Mouse (Mus musculus): ENCODE measurements around the gene Frmd4a. TPM values are rescaled to one million over a fixed set of nuclear protein-coding genes. Genes with fewer than 3 reads are reported as not detected.

Frmd4a gene
- polyA plus RNA-seq, 1 experiment = 29.6 TPM

DNA sequence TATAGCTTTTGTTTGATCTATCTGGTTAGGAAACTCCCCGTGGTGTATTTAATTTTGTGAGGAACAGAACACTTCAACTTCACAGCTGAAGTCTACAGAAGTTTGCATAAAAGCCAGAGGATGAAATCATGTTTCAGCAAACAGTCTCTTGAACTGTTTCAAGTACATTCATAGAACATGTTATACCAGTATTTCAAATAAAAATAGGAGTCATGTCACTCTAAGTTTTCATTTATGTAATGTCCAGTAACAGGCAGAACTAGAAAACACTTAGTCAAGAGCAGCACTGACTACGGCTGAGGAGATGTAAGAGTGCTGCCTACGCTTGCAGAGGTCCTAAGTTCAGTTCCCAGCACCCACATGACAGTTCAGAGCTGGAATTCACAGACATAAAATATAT lies 609.4 kb downstream of the Frmd4a start:
- no peak for TF ChIP-seq GATA1 (IDR thresholded peaks at IDR 0.05; ENCODE audit: low read length)

DNA sequence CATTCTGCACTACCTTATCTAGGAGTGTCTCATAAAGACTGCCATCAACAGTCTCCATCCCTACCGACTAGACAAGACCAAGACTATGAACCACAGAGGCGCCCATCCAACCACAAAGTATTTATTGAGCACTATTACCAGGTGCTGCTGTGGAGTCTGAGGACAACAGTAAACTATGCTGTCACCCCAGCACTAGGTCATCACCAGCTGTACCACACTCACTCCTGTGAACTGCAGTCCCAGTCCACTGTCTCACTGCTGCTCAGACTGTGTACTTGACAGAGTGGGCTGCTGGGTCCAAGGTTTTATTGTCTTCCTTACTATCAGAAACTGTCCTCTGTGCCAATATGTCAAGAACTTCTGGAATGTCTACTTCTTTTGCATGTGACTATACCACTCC lies 611.4 kb downstream of the Frmd4a start:
- no peak for TF ChIP-seq GATA1 (IDR thresholded peaks at IDR 0.05; ENCODE audit: low read length)

DNA sequence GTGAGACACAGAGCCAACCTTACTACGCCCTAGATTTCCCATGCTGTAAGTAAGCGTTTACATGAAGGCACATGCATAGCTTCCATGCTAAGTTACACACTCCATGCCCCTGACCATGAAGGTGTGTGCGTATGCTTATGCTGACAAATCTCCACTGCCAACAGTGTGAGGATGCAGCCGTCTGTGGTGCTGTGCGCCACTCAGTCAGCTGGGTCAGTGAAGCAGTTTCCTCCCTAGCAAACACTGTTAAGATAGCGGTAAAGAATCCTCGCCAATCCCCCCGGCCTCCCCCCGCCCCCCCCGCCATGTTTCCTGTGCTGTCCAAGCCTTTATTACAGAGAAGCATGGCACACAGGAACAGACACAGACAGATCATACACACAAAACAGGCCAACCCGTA lies 612.0 kb downstream of the Frmd4a start:
- TF ChIP-seq GATA1 (IDR thresholded peaks at IDR 0.05; ENCODE audit: low read length) = no peak

DNA sequence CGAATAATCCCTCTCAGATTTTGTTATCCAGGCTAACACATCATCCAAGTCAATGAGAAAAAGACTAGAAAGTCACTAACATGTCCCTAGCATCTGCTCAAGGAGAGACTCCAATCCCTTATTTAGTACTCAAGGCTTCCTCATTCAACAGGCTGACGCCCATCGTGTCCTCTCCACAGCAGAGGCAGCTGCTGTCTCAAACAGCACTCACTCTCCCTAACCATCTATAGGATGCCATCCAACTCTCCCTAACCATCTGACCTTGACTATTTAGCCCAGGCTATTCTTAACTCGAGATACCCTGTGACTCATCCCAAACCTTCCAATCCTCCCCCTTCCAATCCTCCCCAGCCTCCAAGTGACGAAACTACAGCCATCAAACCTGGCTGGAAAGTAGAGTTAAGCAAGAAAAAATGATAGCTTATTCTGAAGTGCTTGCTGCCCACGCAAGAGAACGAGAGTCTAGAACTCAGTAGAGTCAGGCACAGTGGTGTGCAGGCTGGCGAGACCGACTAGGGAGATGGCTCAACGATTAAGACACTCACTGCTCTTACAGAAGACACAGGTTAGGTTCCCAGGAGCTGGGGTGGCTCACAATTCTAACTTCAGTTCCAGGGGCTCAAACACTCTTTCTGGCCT lies 612.8 kb downstream of the Frmd4a start:
- TF ChIP-seq GATA1 (IDR thresholded peaks at IDR 0.05; ENCODE audit: low read length) = no peak

DNA sequence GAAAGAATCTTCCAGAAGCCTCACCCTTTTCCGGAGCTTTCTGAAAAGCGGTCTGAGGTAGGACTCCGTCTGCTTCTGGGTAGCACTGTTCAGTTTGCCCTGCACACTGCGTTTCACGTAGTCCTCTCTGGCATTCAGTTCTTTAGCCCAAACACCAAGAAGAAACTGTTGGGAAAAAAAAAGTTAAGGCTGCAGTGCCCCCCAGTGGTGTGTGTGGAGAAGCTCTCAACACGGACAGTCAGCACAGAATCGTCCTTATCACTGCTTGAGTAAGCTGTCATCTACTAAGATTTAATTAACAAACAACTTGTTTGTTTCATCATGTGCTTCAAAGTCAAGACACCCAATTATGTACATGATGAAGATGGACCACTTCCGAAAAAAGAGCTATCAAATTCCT lies 618.3 kb downstream of the Frmd4a start:
- no peak for TF ChIP-seq GATA1 (IDR thresholded peaks at IDR 0.05; ENCODE audit: low read length)

DNA sequence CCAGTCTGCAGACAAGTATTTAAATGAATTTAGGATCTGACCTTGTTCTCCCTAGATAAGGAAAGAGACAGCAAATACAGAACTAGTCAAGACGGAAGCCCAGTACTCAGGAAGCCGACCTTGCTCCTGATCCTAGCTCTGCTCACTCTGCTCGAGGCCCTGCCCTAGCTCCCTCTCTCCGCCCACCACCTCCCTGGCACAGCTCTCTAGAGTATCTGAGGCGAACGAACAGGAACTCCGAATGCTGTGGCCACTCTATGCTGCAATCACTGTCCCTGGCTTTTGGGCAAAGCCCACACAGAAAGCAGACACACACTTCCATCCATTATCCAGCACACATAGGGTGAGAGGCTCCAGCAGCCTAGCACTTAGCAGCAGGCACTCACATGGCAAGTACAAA lies 619.1 kb downstream of the Frmd4a start:
- no peak for TF ChIP-seq GATA1 (IDR thresholded peaks at IDR 0.05; ENCODE audit: low read length)

DNA sequence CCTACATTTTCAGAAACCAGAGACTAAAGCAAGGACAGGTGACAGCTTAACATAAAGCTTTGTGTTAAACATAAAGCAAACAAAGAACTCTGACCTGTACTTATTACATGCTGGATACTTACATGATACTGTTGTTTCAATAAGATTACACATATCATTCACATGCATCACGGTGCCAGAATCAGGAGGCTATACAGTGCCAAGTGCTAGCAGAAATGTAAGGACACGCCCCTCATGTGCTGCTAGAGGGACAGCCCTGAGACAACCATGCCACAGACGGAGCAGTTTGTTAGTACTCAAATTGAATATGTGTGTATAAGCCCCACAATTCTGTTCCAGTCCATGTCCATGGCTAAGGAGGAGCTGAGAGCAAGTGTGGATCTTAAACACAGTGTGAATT lies 620.7 kb downstream of the Frmd4a start:
- no peak for TF ChIP-seq GATA1 (IDR thresholded peaks at IDR 0.05; ENCODE audit: low read length)

DNA sequence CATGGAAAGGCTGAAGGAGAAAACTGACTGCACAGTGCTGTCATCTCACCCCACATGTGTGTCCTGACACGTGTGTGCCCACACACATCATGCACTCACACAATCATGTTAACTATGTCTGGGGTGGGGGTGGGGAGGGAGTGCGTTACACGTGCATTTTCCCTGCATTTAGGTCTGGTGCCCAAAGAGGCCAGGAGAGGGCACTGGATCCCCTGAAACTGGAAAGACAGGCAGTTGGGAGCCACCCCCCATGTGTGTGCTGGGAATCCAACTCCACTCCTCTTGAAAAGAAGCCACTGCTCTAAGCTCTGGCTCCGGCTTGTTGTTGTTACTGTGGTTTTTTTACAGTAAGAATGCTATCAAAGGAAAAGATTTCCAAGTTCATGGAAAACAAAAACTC lies 627.5 kb downstream of the Frmd4a start:
- TF ChIP-seq GATA1 (IDR thresholded peaks at IDR 0.05; ENCODE audit: low read length) = no peak

DNA sequence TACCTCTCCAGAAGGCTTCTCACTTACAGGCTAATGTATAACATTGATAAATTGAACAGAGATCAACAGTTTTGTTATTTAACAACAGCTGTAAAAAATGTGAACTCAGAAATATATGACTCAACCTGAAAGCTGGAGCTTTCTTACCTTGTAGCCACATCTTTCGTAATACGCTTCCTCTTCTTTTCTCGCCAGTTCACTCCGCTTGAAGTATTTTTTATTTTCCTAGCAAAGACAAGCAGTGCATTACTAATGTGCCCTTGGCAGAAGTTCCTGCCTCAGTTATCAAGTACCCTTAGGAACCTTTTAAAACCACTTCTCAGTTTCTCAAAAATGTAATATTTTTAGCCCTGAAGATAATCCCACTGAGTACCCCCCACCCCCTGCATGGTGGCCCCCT lies 630.6 kb downstream of the Frmd4a start:
- no peak for TF ChIP-seq GATA1 (IDR thresholded peaks at IDR 0.05; ENCODE audit: low read length)

DNA sequence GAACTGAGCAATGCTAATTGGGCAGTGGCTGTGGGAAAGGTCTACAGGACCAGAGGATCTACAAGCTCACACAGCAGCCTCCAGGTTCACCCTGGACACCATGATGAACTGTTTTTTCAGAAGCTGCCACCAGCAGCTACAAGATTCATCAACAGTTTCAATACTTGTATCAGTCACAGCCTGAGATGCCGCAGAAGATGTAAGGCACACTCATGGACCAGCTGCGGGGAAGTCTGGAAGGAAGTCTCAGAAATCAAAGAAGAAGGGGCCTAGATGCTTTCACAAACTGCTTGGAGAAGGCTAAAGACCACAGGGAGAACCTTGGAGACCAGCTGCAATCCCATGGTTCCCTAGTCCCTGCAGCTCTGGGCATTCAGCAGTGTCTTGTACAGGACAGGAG lies 632.1 kb downstream of the Frmd4a start:
- no peak for TF ChIP-seq GATA1 (IDR thresholded peaks at IDR 0.05; ENCODE audit: low read length)

DNA sequence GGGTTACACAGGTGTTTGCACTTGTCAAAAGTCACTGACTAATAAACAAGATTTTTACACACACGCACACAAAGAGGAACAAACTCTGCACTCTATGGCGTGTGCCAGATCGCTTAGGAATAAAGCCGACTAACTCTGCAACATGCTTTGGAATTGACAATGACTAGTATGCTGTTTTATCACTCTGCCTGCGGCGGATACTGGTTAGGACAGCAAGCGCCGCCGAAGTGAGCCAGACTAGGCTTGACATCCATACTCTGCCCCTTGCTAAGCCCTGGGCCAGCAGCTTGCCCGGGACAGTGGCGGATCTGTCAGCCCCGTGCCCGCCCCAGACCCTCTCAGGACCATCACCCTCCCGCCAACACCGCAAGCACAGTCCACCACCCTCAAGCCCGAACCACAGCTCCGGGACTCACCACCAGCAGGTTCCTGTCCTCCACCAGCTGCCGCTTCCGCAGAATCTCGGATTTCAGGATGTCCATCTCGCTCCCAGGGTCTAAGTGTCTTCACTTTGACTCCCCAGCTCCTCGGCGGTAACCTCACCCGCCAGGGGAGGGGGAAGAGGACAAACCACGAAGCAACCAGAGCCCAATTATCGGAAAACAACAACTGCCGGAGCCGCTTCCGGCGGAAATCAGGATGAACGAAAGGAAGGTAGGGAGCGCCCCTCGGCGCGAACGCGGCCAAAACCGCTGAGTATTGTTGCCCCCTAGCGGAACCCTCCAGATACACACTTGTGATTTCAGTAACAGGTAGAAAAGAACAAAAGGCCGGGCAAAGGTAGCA lies 634.2 kb downstream of the Frmd4a start, which contains the start of gene Prpf18:
TSS of gene Prpf18 (minus strand) at position 614 of the 786 bp plus-strand sequence.
- no peak for TF ChIP-seq GATA1 (IDR thresholded peaks at IDR 0.05; ENCODE audit: low read length)

DNA sequence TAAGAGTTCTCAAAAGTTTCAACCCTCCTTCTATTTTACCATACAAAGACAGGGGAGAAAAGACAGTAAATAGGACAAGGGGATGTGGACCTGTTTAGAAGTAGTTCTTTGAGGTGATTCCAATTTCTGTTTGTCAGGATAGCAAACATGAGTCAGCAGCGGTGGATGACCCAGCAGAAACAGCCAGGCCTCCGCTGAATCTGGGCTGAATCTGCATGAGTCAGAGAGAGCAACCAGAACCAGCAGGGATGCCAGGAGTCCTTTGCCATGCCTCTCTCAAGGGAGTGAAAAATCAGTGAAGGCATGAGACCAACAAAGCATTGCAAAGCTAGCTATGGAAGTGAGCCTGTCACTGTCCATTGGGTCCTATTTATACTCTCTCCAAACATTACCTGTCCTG lies 643.2 kb downstream of the Frmd4a start:
- TF ChIP-seq GATA1 (IDR thresholded peaks at IDR 0.05; ENCODE audit: low read length) = no peak
